Mouse (Mus musculus) midbrain, embryonic 10.5 days (tissue): ENCODE results near the gene Mgat2. TPM values are rescaled to one million over a fixed set of nuclear protein-coding genes. Genes with fewer than 3 reads are reported as not detected.

ENCODE experiments used
- DNase-seq: peaks from one replicate; pipeline ENCODE4 v3.0.0-alpha.2; 2017; ENCODE audit warnings: low spot score
- H3K27ac ChIP-seq: fragments of 300-500 bp; sonication (generic); replicated peaks from 2 replicates; pipeline ENCODE4 v1.5.1; 2016; ENCODE audit warnings: mild to moderate bottlenecking
- H3K27me3 ChIP-seq: fragments of 300-500 bp; sonication (generic); 2 replicates; pipeline ENCODE4 v1.6.1; 2016; ENCODE audit warnings: low read depth, mild to moderate bottlenecking; ENCODE audit not compliant: poor library complexity, severe bottlenecking
- H3K36me3 ChIP-seq: fragments of 300-500 bp; sonication (generic); 2 replicates; pipeline ENCODE4 v1.6.1; 2016; ENCODE audit warnings: mild to moderate bottlenecking, moderate library complexity
- H3K4me1 ChIP-seq: fragments of 300-500 bp; sonication (generic); 2 replicates; pipeline ENCODE4 v1.6.1; 2016
- H3K4me3 ChIP-seq: fragments of 300-500 bp; sonication (generic); 2 replicates; pipeline ENCODE4 v1.5.1; 2016; ENCODE audit warnings: mild to moderate bottlenecking, moderate library complexity
- H3K9me3 ChIP-seq: fragments of 300-500 bp; sonication (generic); replicated peaks from 2 replicates; pipeline ENCODE4 v1.6.1; 2016; ENCODE audit warnings: mild to moderate bottlenecking
- WGBS: fragments of 180-500 bp; shearing (Covaris S2); methylation state at CpG from one replicate; pipeline ENCODE4 v1.1.7; 2016; 5-methylcytosine and 5-hydroxymethylcytosine counted together
- polyA plus RNA-seq: library from polyadenylated mRNA; unstranded; fragments of >200 nt; fragmentation: Nextera tagmentation; extraction: Ambion mirVana; gene quantifications from 2 replicates; pipeline ENCODE4 v1.2.1, GENCODE M21; 2016

Gene Mgat2
- polyA plus RNA-seq, 1 experiment from 2014 or later = 34.3 TPM

GRCm38 (mm10) chr12:69185371-69185770, 1.4 kb downstream of the Mgat2 start:
- no peak for DNase-seq
- no peaks in the 10 kb centered on the region for H3K27me3 ChIP-seq
- no peaks in the 10 kb centered on the region for H3K9me3 ChIP-seq
- peak overlapping the region; percentile 94; the same call in 1 of the 2 replicates for H3K27ac ChIP-seq
- peaks cover 33% of the 10 kb centered on the region for H3K4me1 ChIP-seq
- peak overlapping the region; percentile 87 for H3K4me3 ChIP-seq
- WGBS = 87% methylated on average over 7 of the region's 7 CpGs
- peaks cover 50% of the 10 kb centered on the region for H3K36me3 ChIP-seq

GRCm38 (mm10) chr12:69186811-69187471, 3.0 kb downstream of the Mgat2 start:
- Histone ChIP-seq H3K4me3 (no peak overlapping the region), H3K36me3 (peaks cover 53% of the 10 kb centered on the region)

GRCm38 (mm10) chr12:69190074-69190473, 6.1 kb downstream of the Mgat2 start:
- no peak for DNase-seq
- 91% methylated on average over 9 of the region's 9 CpGs for WGBS
- H3K9me3 ChIP-seq = no peaks in the 10 kb centered on the region; the same call in 1 of the 2 replicates
- no peak overlapping the region for H3K27ac ChIP-seq
- peaks cover 66% of the 10 kb centered on the region for H3K36me3 ChIP-seq
- H3K27me3 ChIP-seq = no peaks in the 10 kb centered on the region
- peaks cover 25% of the 10 kb centered on the region for H3K4me1 ChIP-seq
- no peak overlapping the region for H3K4me3 ChIP-seq

More at GRCm38 (mm10) chr12:69186811-69187471, 3.0 kb downstream of the Mgat2 start:
- H3K27ac ChIP-seq = no peak overlapping the region
- WGBS = 80% methylated on average over 5 of the region's 5 CpGs
- no peaks in the 10 kb centered on the region for H3K27me3 ChIP-seq
- DNase-seq = no peak
- H3K9me3 ChIP-seq = no peaks in the 10 kb centered on the region; the same call in 1 of the 2 replicates
- peaks cover 33% of the 10 kb centered on the region for H3K4me1 ChIP-seq

- Histone ChIP-seq H3K27me3 (no peaks in the 10 kb centered on the region), H3K36me3 (peaks cover 66% of the 10 kb centered on the region), H3K27ac (no peak overlapping the region), H3K4me3 (no peak overlapping the region), H3K4me1 (peaks cover 25% of the 10 kb centered on the region), H3K9me3 (no peaks in the 10 kb centered on the region; the same call in 1 of the 2 replicates)
- no peak for DNase-seq
- 91% methylated on average over 1 of the region's 1 CpGs for WGBS
Measured at GRCm38 (mm10) chr12:69190522-69190921, 6.6 kb downstream of the Mgat2 start.

GRCm38 (mm10) chr12:69191396-69191795, 7.4 kb downstream of the Mgat2 start:
- H3K4me1 ChIP-seq = peaks cover 23% of the 10 kb centered on the region
- WGBS = 88% methylated on average over 5 of the region's 5 CpGs
- no peak overlapping the region for H3K4me3 ChIP-seq
- no peaks in the 10 kb centered on the region; the same call in 1 of the 2 replicates for H3K9me3 ChIP-seq
- no peaks in the 10 kb centered on the region for H3K27me3 ChIP-seq
- H3K36me3 ChIP-seq = peaks cover 66% of the 10 kb centered on the region
- DNase-seq = no peak
- no peak overlapping the region for H3K27ac ChIP-seq

- Histone ChIP-seq H3K36me3 (peaks cover 60% of the 10 kb centered on the region), H3K4me1 (peaks cover 16% of the 10 kb centered on the region), H3K27ac (no peak overlapping the region), H3K4me3 (no peak overlapping the region), H3K27me3 (no peaks in the 10 kb centered on the region), H3K9me3 (no peaks in the 10 kb centered on the region; the same call in 1 of the 2 replicates)
- DNase-seq = no peak
- WGBS = 93% methylated on average over 2 of the region's 2 CpGs
Measured at GRCm38 (mm10) chr12:69192637-69193036, 8.7 kb downstream of the Mgat2 start.

GRCm38 (mm10) chr12:69196444-69197377, 12.8 kb downstream of the Mgat2 start, which contains the start of gene Gm49383:
Gene Gm49383, minus strand, starts transcription at chr12:69197104.
- Histone ChIP-seq H3K27me3 (no peaks in the 10 kb centered on the region), H3K27ac (peak within 1 kb of the TSS; percentile 92), H3K4me3 (peak within 1 kb of the TSS; percentile 96), H3K36me3 (peaks cover 50% of the 10 kb centered on the region), H3K9me3 (no peaks in the 10 kb centered on the region), H3K4me1 (peaks cover 31% of the 10 kb centered on the region)
- under 1% methylated on average over 75 of the region's 75 CpGs for WGBS
- peak; percentile 80 for DNase-seq

GRCm38 (mm10) chr12:69197378-69198163, 13.6 kb downstream of the Mgat2 start:
- Histone ChIP-seq H3K27me3 (no peaks in the 10 kb centered on the region), H3K27ac (peak overlapping the region; percentile 92), H3K36me3 (peaks cover 50% of the 10 kb centered on the region), H3K4me1 (peaks cover 31% of the 10 kb centered on the region), H3K9me3 (no peaks in the 10 kb centered on the region), H3K4me3 (peak overlapping the region; percentile 96)
- peak; percentile 69 for DNase-seq
- under 1% methylated on average over 94 of the region's 94 CpGs for WGBS

- peaks cover 50% of the 10 kb centered on the region for H3K36me3 ChIP-seq
- WGBS = under 1% methylated on average over 18 of the region's 18 CpGs
- H3K27ac ChIP-seq = peak within 1 kb of the TSS; percentile 92
- peak; percentile 83 for DNase-seq
- H3K4me3 ChIP-seq = peak within 1 kb of the TSS; percentile 96
- peaks cover 31% of the 10 kb centered on the region for H3K4me1 ChIP-seq
- no peaks in the 10 kb centered on the region for H3K9me3 ChIP-seq
- no peaks in the 10 kb centered on the region for H3K27me3 ChIP-seq
Measured at GRCm38 (mm10) chr12:69198164-69198535, 14.2 kb downstream of the Mgat2 start, which contains the start of gene Dnaaf2. Gene Dnaaf2, minus strand, starts transcription at chr12:69198429.

GRCm38 (mm10) chr12:69198985-69199384, 15.0 kb downstream of the Mgat2 start:
- peak overlapping the region; percentile 96 for H3K4me3 ChIP-seq
- H3K36me3 ChIP-seq = peaks cover 53% of the 10 kb centered on the region
- peaks cover 33% of the 10 kb centered on the region for H3K4me1 ChIP-seq
- no peak overlapping the region for H3K27ac ChIP-seq
- H3K9me3 ChIP-seq = no peaks in the 10 kb centered on the region
- no peaks in the 10 kb centered on the region for H3K27me3 ChIP-seq
- no peak for DNase-seq

- Histone ChIP-seq H3K36me3 (peaks cover 88% of the 10 kb centered on the region), H3K27me3 (no peaks in the 10 kb centered on the region), H3K4me1 (peaks cover 5% of the 10 kb centered on the region; the same call in 1 of the 2 replicates), H3K27ac (no peak within 1 kb of the TSS), H3K4me3 (no peak within 1 kb of the TSS), H3K9me3 (no peaks in the 10 kb centered on the region)
- 81% methylated on average over 16 of the region's 16 CpGs for WGBS
- no peak for DNase-seq
Measured at GRCm38 (mm10) chr12:69204052-69204833, 20.3 kb downstream of the Mgat2 start, which contains the start of gene Gm49384. Gene Gm49384, minus strand, starts transcription at chr12:69204267.
